Comparison of ENCODE assay signal across 9 mouse cellular contexts in genomic region chr10:69925285-69926157, GRCm38 (mm10).
DNase-seq lines count a peak whose midpoint lies in the region; ATAC-seq and TF ChIP-seq lines count a peak whose summit lies in the region.
"Had no signal": no experiment of that assay in that cellular context is flagged by ENCODE, and none has a peak within 500 bp of the region (broad histone marks: within the 10 kb centered on the region; RNA-seq: fewer than 3 reads in every experiment).

No protein-coding gene starts in this region.

- H3K4me1 ChIP-seq in ES-Bruce4 (ENCODE audit: control insufficient read depth, insufficient read depth, low read length): peaks cover 3% of the 10 kb centered on the region
- H3K4me1 ChIP-seq in heart, embryonic 12.5 days (replicated peaks): peaks cover 44% of the 10 kb centered on the region
- peaks cover 22% of the 10 kb centered on the region for H3K4me1 ChIP-seq in kidney, embryonic 14.5 days (ENCODE audit: control insufficient read depth, insufficient read depth, low read length)

- H3K27me3 ChIP-seq in ES-Bruce4 (ENCODE audit: control insufficient read depth, insufficient read depth, low read length, poor library complexity, severe bottlenecking): no peaks in the 10 kb centered on the region
- H3K27me3 ChIP-seq in heart, embryonic 12.5 days (replicated peaks): no peaks in the 10 kb centered on the region
- H3K27me3 ChIP-seq in kidney, embryonic 14.5 days (ENCODE audit: control insufficient read depth, insufficient read depth, low read length): no peaks in the 10 kb centered on the region

- peak overlapping the region; percentile 86 for H3K4me3 ChIP-seq in ES-Bruce4 (ENCODE audit: low read depth, low read length)
- H3K4me3 ChIP-seq in heart, embryonic 12.5 days: peak overlapping the region; percentile 47
- H3K4me3 ChIP-seq in kidney, embryonic 14.5 days (ENCODE audit: low read length): peak overlapping the region; percentile 38

- DNase-seq in embryo, embryonic 11 days: peak; percentile 85
- DNase-seq in lung, postnatal 4 days: peak; percentile 18 to 42
- peak; percentile 21 for DNase-seq in urinary bladder, postnatal 25 days (ENCODE audit: low spot score)
- DNase-seq in cerebellum, adult 8-10 months: no peak

- TF ChIP-seq EP300 in ES-Bruce4 (IDR thresholded peaks at IDR 0.05; ENCODE audit: insufficient read depth, low read depth, low read length): peak; percentile 60; the same call in 1 of the 2 replicates

- no peak for TF ChIP-seq CTCF in ES-Bruce4 (IDR thresholded peaks at IDR 0.05; ENCODE audit: low read depth, low read length)

- H3K27ac ChIP-seq in ES-Bruce4 (ENCODE audit: insufficient read depth, low read length): peak overlapping the region; percentile 89
- peak overlapping the region; percentile 84 for H3K27ac ChIP-seq in heart, embryonic 12.5 days (ENCODE audit: poor library complexity, severe bottlenecking)
- peak overlapping the region; percentile 90 for H3K27ac ChIP-seq in kidney, embryonic 14.5 days (ENCODE audit: low read depth, low read length)

- ATAC-seq in heart, embryonic 12.5 days (ENCODE audit: insufficient number of reproducible peaks, low FRiP score): peak; percentile 61
- ATAC-seq in kidney, embryonic 14.5 days (ENCODE audit: low FRiP score, low TSS enrichment): peak; percentile 88
- no peak for ATAC-seq in CD4-positive, CD25-positive, alpha-beta regulatory T cell, adult 4 months

- H3K9me3 ChIP-seq in ES-Bruce4 (replicated peaks; ENCODE audit: control insufficient read depth, insufficient read depth, low read length, poor library complexity, severe bottlenecking): no peaks in the 10 kb centered on the region
- H3K9me3 ChIP-seq in heart, embryonic 12.5 days (replicated peaks): no peaks in the 10 kb centered on the region
- no peaks in the 10 kb centered on the region for H3K9me3 ChIP-seq in kidney, embryonic 14.5 days (ENCODE audit: control insufficient read depth, low read length)

- H3K4me2 ChIP-seq in heart, embryonic 12.5 days: peak overlapping the region; percentile 75
- H3K4me2 ChIP-seq in kidney, embryonic 14.5 days (replicated peaks; ENCODE audit: low read depth, low read length): peak overlapping the region; percentile 63

- H3K9ac ChIP-seq in ES-Bruce4 (ENCODE audit: low read depth, poor library complexity, severe bottlenecking): peak overlapping the region; percentile 54
- peak overlapping the region; percentile 61 for H3K9ac ChIP-seq in heart, embryonic 12.5 days
- peak overlapping the region; percentile 49; the same call in 1 of the 2 replicates for H3K9ac ChIP-seq in kidney, embryonic 14.5 days (ENCODE audit: low read depth, low read length)

- no peak for TF ChIP-seq POLR2A in ES-Bruce4 (IDR thresholded peaks at IDR 0.05; ENCODE audit: insufficient read depth, low read length)

- WGBS in heart, embryonic 12.5 days: 2% methylated on average over 19 of the region's 19 CpGs
- 1% methylated on average over 19 of the region's 19 CpGs for WGBS in kidney, embryonic 14.5 days

- no peaks in the 10 kb centered on the region for H3K36me3 ChIP-seq in ES-Bruce4 (ENCODE audit: control insufficient read depth, insufficient read depth, low read length, poor library complexity, severe bottlenecking)
- H3K36me3 ChIP-seq in heart, embryonic 12.5 days: peaks cover 11% of the 10 kb centered on the region; the same call in 1 of the 2 replicates
- no peaks in the 10 kb centered on the region for H3K36me3 ChIP-seq in kidney, embryonic 14.5 days (ENCODE audit: control insufficient read depth, insufficient read depth, low read length)
- H3K36me3 ChIP-seq: G1E had no signal
